Mouse (Mus musculus): Measurements from ENCODE around the gene Tmc7.

DNA sequence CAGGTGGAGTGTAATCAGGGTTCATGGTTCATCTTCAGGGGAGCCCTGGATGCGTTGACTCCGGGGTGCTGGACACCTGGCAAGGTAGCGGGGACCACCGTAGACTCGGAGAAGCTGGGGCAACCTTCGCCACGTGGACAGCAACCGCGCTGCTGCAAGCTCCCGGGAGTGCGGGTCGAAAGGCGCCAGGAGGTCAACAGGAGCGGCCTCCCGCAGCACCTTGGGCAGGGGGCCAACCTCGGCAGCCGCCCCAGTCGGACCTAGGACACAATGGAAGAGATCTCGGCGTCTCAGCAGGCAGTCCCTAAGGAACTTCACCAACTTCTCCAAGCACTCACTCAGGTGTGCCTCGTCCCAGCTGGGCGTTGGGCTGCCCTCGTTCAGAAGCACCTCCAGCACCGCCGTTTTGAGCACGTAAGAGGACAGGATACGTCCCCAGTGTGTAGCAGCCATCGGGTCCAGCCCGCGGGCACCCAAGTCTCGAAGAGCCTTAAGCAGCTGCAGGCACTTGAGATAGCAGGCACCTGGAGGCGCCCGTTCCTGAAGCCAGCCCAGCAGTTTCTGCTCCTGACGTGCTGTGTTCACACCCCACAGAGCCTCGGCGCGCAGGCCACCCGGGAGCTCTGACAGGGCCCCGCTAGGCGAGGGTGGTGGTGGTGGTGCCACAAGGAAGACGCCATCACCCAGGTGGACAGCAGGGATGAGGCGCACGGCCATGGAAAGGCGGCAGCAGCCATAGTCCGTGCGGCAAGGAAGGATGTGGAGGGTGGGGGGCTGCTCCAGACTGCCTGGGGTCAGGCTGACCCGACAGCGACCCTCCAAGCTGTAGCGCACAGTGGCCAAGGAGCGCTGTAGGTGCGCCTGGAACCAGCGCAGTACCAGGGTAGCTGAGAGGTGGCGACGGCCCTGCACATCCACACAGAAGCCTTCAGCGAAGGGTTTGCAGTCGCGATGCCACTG is 94.5 kb downstream of the Tmc7 start:
- TF ChIP-seq GATA1 (IDR thresholded peaks at IDR 0.05; ENCODE audit: borderline replicate concordance, low read length) (no peak), FLI1 (IDR thresholded peaks at IDR 0.05; ENCODE audit: low read length) (no peak)

Data from megakaryocyte, embryonic 14.5 days (primary cell).